Mouse (Mus musculus) liver, embryonic 11.5 days (tissue): Measurements from ENCODE around the gene Arpp21. TPM values are rescaled to one million over a fixed set of nuclear protein-coding genes. Genes with fewer than 3 reads are reported as not detected.

Experiments
- ATAC-seq: fragments of 200-750 bp; cut with Nextera tagmentation; replicated peaks from 2 replicates; pipeline ENCODE4 v1.8.0; 2017; ENCODE audit warnings: moderate number of reproducible peaks, mild to moderate bottlenecking, moderate TSS enrichment, moderate library complexity; ENCODE audit not compliant: low FRiP score
- DNase-seq: peaks from one replicate; pipeline ENCODE4 v3.0.0-alpha.2; 2017; ENCODE audit warnings: low spot score
- H3K27ac ChIP-seq: fragments of 300-500 bp; sonication (generic); 2 replicates; pipeline ENCODE4 v1.5.1; 2014; ENCODE audit warnings: mild to moderate bottlenecking, low read depth, low read length, control low read depth
- H3K27me3 ChIP-seq: fragments of 300-500 bp; sonication (generic); replicated peaks from 2 replicates; pipeline ENCODE4 v1.6.1; 2014; ENCODE audit warnings: low read length, mixed read lengths; ENCODE audit not compliant: control insufficient read depth, insufficient read depth
- H3K36me3 ChIP-seq: fragments of 300-500 bp; sonication (generic); 2 replicates; pipeline ENCODE4 v1.6.1; 2014; ENCODE audit warnings: mild to moderate bottlenecking, low read length, moderate library complexity, mixed read lengths; ENCODE audit not compliant: control insufficient read depth, insufficient read depth
- H3K4me1 ChIP-seq: fragments of 300-500 bp; sonication (generic); replicated peaks from 2 replicates; pipeline ENCODE4 v1.6.1; 2014; ENCODE audit warnings: low read length, mixed read lengths; ENCODE audit not compliant: control insufficient read depth, insufficient read depth
- H3K4me2 ChIP-seq: fragments of 300-500 bp; sonication (generic); 2 replicates; pipeline ENCODE4 v1.6.1; 2014; ENCODE audit warnings: mild to moderate bottlenecking, control low read depth, moderate library complexity
- H3K4me3 ChIP-seq: fragments of 300-500 bp; sonication (generic); 2 replicates; pipeline ENCODE4 v1.5.1; 2014; ENCODE audit warnings: low read depth, low read length, control low read depth
- H3K9ac ChIP-seq: fragments of 300-500 bp; sonication (generic); 2 replicates; pipeline ENCODE4 v1.6.1; 2014; ENCODE audit warnings: low read depth, low read length, control low read depth
- H3K9me3 ChIP-seq: fragments of 300-500 bp; sonication (generic); 2 replicates; pipeline ENCODE4 v1.6.1; 2016; ENCODE audit warnings: low read length, inconsistent platforms, mixed read lengths; ENCODE audit not compliant: control insufficient read depth
- WGBS: fragments of 180-500 bp; shearing (Covaris S2); extraction: QIAGEN DNeasy Blood & Tissue Kit; methylation state at CpG from one replicate; pipeline ENCODE4 v1.1.7; 2014; 5-methylcytosine and 5-hydroxymethylcytosine counted together
- polyA plus RNA-seq: library from polyadenylated mRNA; unstranded; fragments of >200 nt; fragmentation: Nextera tagmentation; extraction: Ambion mirVana; gene quantifications from 2 replicates; pipeline ENCODE4 v1.2.1, GENCODE M21; 2014

The Arpp21 gene
- polyA plus RNA-seq, 1 experiment from 2014 or later: 0.93 TPM

DNA sequence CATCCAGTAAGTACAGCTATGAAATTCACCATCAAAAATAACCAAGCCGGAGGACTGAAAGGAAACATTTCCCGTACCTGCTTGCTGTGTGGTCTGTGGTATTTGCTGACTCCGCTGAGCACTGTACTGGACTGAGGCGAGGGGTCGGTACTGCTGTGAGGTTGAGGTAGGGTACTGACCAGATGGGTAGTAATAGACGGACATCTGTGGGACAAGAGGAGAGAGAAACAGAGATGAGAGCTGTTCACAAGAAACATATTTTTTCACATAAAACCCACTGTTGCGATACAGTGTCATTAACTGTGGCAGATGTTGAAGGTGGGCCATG lies 116.7 kb downstream of the Arpp21 start:
- no peaks in the 10 kb centered on the region for H3K4me1 ChIP-seq
- WGBS: 17% methylated on average over 7 of the region's 7 CpGs
- H3K4me3 ChIP-seq: no peak overlapping the region
- peak overlapping the region; percentile 60; the same call in 1 of the 2 replicates for H3K4me2 ChIP-seq
- H3K36me3 ChIP-seq: no peaks in the 10 kb centered on the region
- H3K27ac ChIP-seq: no peak overlapping the region
- ATAC-seq (no peak), DNase-seq (no peak)
- H3K9me3 ChIP-seq: no peaks in the 10 kb centered on the region
- H3K9ac ChIP-seq: no peak overlapping the region
- peaks cover 26% of the 10 kb centered on the region for H3K27me3 ChIP-seq

- Histone ChIP-seq H3K27ac (no peak overlapping the region), H3K4me1 (no peaks in the 10 kb centered on the region), H3K27me3 (peaks cover 26% of the 10 kb centered on the region), H3K36me3 (no peaks in the 10 kb centered on the region), H3K9me3 (no peaks in the 10 kb centered on the region), H3K9ac (0 out of 2 replicates have a peak overlapping the region, but pooled peaks have one; percentile 8), H3K4me3 (peak overlapping the region; percentile 21; the same call in 1 of the 2 replicates), H3K4me2 (peak overlapping the region; percentile 60)
- WGBS: 10% methylated on average over 22 of the region's 22 CpGs
- peak; percentile 38 for DNase-seq
- no peak for ATAC-seq
Observed at GRCm38 (mm10) chr9:112118411-112119105, 117.2 kb downstream of the Arpp21 start.

DNA sequence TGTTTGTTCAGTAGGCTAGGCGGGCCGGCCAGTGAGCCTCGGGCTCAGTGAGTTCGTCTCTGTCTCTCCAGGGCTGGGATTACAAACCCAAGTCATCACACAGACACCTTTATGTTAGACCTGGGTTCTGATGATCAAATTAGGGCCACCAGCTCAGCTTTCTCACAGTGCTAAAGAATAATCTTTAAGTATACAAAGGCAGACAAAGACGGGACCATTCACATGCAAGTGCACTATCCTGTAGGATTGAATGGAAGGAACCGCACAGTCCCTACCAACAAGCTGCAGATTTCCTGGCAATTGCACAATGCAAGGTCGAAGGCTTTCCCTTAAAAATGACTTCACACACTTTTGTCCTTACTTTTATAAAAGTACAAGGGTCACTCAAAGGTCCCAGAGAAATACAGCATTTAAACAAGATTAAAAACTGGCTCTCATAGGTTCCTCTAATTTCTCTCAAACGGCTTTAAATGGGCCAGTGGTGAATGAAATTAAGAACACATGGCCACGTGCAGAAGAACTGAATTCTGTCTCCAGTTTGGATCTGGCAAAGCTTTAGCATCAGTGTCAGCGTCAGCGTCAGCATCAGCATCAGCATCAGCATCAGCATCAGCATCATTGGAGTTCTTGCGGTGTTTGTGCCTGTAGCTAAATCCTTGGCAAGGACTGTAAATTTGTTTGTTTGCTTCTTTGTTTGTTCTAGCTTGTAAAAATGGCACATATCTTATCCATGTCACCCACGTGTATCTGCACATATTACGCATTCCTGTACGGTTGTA lies 117.9 kb downstream of the Arpp21 start:
- H3K9me3 ChIP-seq: no peaks in the 10 kb centered on the region
- H3K4me1 ChIP-seq: no peaks in the 10 kb centered on the region
- no peak overlapping the region for H3K27ac ChIP-seq
- DNase-seq: no peak
- H3K4me2 ChIP-seq: peak overlapping the region; percentile 60
- WGBS: 41% methylated on average over 15 of the region's 15 CpGs
- no peak for ATAC-seq
- H3K36me3 ChIP-seq: no peaks in the 10 kb centered on the region
- H3K27me3 ChIP-seq: peaks cover 26% of the 10 kb centered on the region
- no peak overlapping the region for H3K9ac ChIP-seq
- H3K4me3 ChIP-seq: peak overlapping the region; percentile 21; the same call in 1 of the 2 replicates

GRCm38 (mm10) chr9:112111610-112112009 lies 124.1 kb downstream of the Arpp21 start:
- ATAC-seq (no peak), DNase-seq (no peak)
- WGBS: 71% methylated on average over 5 of the region's 5 CpGs

GRCm38 (mm10) chr9:112102852-112103192 lies 132.9 kb downstream of the Arpp21 start:
- DNase-seq: no peak
- Histone ChIP-seq H3K36me3 (no peaks in the 10 kb centered on the region), H3K27ac (no peak overlapping the region), H3K9ac (no peak overlapping the region), H3K9me3 (no peaks in the 10 kb centered on the region), H3K4me1 (no peaks in the 10 kb centered on the region), H3K4me2 (no peak overlapping the region), H3K27me3 (no peaks in the 10 kb centered on the region), H3K4me3 (no peak overlapping the region)
- 82% methylated on average over 2 of the region's 2 CpGs for WGBS
- no peak for ATAC-seq

More at GRCm38 (mm10) chr9:112111610-112112009, 124.1 kb downstream of the Arpp21 start:
- Histone ChIP-seq H3K9ac (no peak overlapping the region), H3K9me3 (no peaks in the 10 kb centered on the region), H3K27ac (no peak overlapping the region), H3K27me3 (no peaks in the 10 kb centered on the region), H3K4me2 (no peak overlapping the region), H3K4me3 (no peak overlapping the region), H3K4me1 (no peaks in the 10 kb centered on the region), H3K36me3 (no peaks in the 10 kb centered on the region)

GRCm38 (mm10) chr9:112102155-112102851 lies 133.4 kb downstream of the Arpp21 start:
- H3K4me1 ChIP-seq: no peaks in the 10 kb centered on the region
- 65% methylated on average over 6 of the region's 6 CpGs for WGBS
- ATAC-seq: no peak

GRCm38 (mm10) chr9:112100841-112101595 lies 134.7 kb downstream of the Arpp21 start:
- Histone ChIP-seq H3K4me3 (no peak overlapping the region), H3K9ac (no peak overlapping the region), H3K4me1 (no peaks in the 10 kb centered on the region), H3K27me3 (no peaks in the 10 kb centered on the region), H3K36me3 (no peaks in the 10 kb centered on the region), H3K27ac (no peak overlapping the region), H3K4me2 (no peak overlapping the region), H3K9me3 (no peaks in the 10 kb centered on the region)
- ATAC-seq: no peak
- no peak for DNase-seq
- WGBS: 75% methylated on average over 3 of the region's 3 CpGs

More at GRCm38 (mm10) chr9:112102155-112102851, 133.4 kb downstream of the Arpp21 start:
- Histone ChIP-seq H3K27me3 (no peaks in the 10 kb centered on the region), H3K9me3 (no peaks in the 10 kb centered on the region), H3K27ac (no peak overlapping the region), H3K9ac (no peak overlapping the region), H3K4me3 (no peak overlapping the region), H3K4me2 (no peak overlapping the region), H3K36me3 (no peaks in the 10 kb centered on the region)
- DNase-seq: no peak

DNA sequence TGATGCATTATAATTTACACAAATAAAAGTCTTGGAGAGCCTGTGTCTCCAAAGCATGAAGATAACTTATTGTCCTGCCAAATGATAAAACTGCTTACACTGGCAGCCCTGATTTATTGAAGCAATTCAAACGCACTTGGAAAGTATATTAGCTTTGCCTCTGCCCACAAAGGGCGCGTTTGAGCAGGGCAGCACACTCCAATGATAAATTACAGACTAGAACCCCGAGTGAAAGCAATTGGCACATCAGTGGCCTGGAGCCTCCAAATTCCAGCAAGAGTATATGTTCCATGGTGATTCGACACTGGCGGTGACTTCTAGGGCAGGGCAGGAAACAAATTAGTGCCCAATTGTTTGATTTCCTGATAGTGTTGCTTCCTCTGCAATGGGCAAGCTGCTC lies 137.5 kb downstream of the Arpp21 start:
- WGBS: 64% methylated on average over 6 of the region's 6 CpGs

More for the DNA sequence above, 137.5 kb downstream of the Arpp21 start:
- no peak overlapping the region for H3K9ac ChIP-seq
- no peak for ATAC-seq
- H3K9me3 ChIP-seq: no peaks in the 10 kb centered on the region
- DNase-seq: no peak
- H3K4me1 ChIP-seq: no peaks in the 10 kb centered on the region
- H3K36me3 ChIP-seq: no peaks in the 10 kb centered on the region
- no peak overlapping the region for H3K4me2 ChIP-seq
- H3K27me3 ChIP-seq: no peaks in the 10 kb centered on the region
- no peak overlapping the region for H3K4me3 ChIP-seq
- H3K27ac ChIP-seq: no peak overlapping the region
